Mouse (Mus musculus): Measurements from ENCODE around the gene Ube2q2.

GRCm38 (mm10) chr9:55241863-55242685 lies 93.4 kb downstream of the Ube2q2 start:
- TF ChIP-seq CTCF (IDR thresholded peaks at IDR 0.05; ENCODE audit: control insufficient read depth, insufficient read depth, insufficient replicate concordance, low read depth, low read length) (no peak), POLR2A (IDR thresholded peaks at IDR 0.05; ENCODE audit: control insufficient read depth, low read depth, low read length) (no peak)

All from testis, adult 2 months (tissue).